Mouse (Mus musculus) bone marrow, adult 2 months (tissue): Measurements from ENCODE around the gene Traip.

Experiments used
- CTCF ChIP-seq: fragments of 200-500 bp; IDR thresholded peaks from 2 replicates; pipeline ENCODE4 v1.5.1; 2011; ENCODE audit warnings: low read length, control low read depth; ENCODE audit not compliant: control insufficient read depth, insufficient read depth
- POLR2A ChIP-seq: fragments of 200-500 bp; IDR thresholded peaks from 2 replicates; pipeline ENCODE4 v1.6.1; 2011; ENCODE audit warnings: low read depth, mild to moderate bottlenecking, control low read depth, low read length, borderline replicate concordance; ENCODE audit not compliant: control insufficient read depth

- TF ChIP-seq CTCF (no peak), POLR2A (no peak)
Measured at GRCm38 (mm10) chr9:107927749-107928148, 22.2 kb upstream of the Traip start.
